Mouse (Mus musculus) skeletal muscle tissue, adult 2 months (tissue): Measurements from ENCODE around the gene Slc16a10.

Source experiments
- DNase-seq: peaks from one replicate; pipeline ENCODE4 v3.0.0-alpha.2; 2012; ENCODE audit warnings: low read depth, low spot score

The Slc16a10 gene

GRCm38 (mm10) chr10:40109520-40109919 lies 32.5 kb downstream of the Slc16a10 start:
- DNase-seq, result no peak

- peak; percentile 74 for DNase-seq
Measured at GRCm38 (mm10) chr10:40108992-40109391, 33.1 kb downstream of the Slc16a10 start.

GRCm38 (mm10) chr10:40107995-40108394 lies 34.1 kb downstream of the Slc16a10 start:
- peak; percentile 83 for DNase-seq

DNA sequence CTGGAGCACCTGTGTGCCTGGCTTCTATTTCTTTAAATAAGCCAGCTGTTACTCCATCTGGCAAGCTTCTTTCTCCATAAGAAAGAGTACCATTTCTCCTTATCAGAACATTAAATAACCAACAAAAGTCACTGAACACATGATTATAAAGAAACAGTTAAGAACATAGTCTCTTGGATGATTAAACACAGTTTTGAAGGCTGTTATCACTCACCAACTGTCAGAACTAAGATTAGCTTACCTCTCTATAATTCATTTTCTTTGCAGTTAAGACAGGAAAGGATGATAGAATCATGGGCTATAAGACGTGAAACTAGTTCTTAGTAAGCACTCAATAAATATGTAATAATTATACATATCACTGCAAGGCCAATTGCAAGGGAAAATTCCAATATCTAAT lies 36.9 kb downstream of the Slc16a10 start:
- no peak for DNase-seq

GRCm38 (mm10) chr10:40103790-40104189 lies 38.3 kb downstream of the Slc16a10 start:
- no peak for DNase-seq

- no peak for DNase-seq
Measured at GRCm38 (mm10) chr10:40102986-40103385, 39.1 kb downstream of the Slc16a10 start.

DNA sequence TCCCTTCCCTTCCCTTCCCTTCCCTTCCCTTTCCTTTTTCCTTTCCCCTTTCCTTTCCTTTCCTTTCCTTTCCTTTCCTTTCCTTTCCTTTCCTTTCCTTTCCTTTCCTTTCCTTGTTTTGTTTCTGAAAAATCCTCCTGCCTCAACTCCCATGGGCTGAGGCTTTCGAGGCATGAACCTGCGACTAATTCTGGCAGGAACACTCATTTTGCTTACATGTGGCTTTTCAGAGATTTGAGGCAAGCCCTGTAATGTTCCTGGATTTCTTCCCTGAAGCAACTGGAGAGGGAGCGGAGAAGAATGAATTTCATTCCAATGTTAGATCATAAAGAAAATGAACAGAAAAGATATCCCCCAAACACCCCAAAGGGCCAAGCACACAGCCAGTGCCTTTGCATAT lies 39.9 kb downstream of the Slc16a10 start:
- DNase-seq, result no peak

DNA sequence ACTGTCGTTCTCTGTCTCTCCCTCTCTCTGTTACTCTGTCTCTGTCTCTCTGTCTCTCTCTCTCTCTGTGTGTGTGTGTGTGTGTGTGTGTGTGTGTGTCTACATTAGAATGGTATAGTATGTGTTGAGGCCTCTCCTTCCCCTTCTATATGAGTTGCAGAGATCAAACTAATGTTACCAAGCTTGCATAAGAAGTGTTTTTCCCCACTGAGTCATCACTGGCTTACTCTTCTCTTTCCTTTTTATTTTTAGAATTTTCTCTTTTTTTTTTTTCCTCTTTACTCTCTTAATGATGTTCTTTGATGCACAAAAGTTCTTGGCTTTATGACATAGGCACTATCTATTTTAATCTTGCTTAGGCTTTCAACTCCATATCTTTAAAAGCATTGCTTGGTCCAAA lies 43.6 kb downstream of the Slc16a10 start:
- no peak for DNase-seq

DNA sequence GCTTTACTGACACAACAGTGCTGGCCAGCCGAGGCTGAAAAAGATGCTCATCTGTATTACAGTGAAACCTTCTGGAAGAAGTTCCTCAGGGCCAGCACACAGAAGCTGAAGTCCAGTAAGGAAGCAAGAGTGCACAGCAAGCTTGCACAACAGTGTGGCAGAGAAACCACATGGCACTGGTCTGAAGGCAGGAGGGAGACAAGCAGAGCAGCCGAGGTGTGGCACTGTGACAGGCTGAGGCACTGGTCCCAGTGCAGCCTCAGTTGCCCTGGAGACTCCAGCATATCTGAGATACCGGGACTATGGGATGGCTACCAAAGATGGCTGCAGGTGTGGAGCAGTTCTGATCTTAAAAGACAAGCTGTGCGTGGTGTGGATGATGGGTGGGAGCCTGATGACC lies 44.5 kb downstream of the Slc16a10 start:
- no peak for DNase-seq

DNA sequence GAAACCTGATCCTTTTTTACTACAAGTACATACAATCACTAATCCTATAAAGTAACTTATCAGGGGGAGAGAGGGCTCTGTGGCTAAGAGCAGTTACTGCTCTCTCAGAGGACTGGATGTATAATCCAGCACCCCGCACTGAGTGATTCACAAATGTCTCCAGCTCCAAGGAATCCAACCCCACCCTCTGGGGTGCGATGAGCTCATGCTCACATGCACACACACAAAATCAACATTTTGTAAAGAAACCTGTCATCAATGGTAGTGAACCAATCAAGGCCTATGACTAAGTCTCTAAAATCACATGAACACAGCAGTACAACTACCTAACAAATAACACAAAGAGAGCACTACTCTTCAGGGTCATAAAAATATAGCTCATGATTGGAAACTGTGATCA lies 47.3 kb downstream of the Slc16a10 start:
- no peak for DNase-seq

DNA sequence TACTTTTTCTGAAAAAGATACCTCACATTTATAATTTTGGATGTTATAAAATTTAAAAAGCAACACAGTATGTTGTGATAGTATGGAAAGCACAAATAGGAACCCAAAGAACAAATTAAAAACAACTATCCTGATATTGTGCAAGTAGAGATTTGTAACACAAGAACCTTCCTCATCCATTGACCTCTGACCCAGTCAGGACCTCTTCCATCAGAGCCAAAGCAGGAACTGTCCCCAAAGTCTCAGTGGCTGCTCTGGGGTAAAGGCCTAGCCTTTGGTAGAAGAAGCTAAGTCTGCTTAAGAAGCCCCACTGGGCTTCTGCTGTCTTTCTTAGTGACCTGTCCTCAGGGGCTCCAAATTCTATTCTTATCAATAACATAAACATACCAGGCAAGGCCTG lies 48.5 kb downstream of the Slc16a10 start:
- DNase-seq, result no peak

GRCm38 (mm10) chr10:40091455-40091854 lies 50.6 kb downstream of the Slc16a10 start:
- no peak for DNase-seq

DNA sequence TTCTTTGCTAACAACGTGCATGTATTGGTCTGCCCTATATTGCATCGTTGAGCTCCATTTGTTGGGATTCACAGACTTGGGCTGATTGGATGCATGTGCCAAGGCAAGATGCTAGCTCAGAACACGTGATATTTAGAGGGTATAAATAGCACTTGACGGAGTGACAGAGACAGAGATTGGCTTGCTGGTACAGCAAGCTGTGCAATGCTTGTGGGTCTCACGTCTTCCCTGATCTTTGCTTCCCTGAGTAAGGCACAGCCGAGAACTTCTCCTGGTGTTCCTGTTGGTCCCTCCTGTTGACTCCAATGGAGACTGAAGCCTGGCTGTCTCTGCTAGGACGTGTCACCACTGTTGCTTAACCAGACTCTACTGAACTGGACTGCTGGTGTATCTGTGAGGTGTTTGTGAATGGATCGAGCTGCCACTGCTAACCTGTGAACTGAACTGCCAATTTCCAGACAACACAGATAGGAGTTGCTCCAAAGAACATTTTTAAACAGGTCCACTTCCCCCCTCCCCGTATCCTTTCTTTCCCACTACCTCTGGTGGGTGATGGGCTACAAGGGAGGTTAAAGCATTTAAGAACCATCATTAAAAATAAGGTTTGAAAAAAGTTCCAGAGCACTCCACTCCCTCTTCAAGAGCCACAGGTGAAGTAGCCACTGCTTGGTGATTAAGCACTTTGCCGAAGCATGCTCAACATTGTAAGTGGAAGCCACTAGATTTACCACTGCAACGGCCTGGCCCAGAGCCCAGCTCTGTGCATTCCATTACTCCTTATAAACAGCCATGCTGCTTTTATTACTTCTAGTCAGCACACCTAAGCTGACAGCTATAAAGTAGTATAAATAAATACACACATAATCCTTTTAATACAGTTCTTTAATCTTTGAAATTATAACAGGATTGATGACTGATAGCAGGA lies 51.3 kb downstream of the Slc16a10 start:
- no peak for DNase-seq

DNA sequence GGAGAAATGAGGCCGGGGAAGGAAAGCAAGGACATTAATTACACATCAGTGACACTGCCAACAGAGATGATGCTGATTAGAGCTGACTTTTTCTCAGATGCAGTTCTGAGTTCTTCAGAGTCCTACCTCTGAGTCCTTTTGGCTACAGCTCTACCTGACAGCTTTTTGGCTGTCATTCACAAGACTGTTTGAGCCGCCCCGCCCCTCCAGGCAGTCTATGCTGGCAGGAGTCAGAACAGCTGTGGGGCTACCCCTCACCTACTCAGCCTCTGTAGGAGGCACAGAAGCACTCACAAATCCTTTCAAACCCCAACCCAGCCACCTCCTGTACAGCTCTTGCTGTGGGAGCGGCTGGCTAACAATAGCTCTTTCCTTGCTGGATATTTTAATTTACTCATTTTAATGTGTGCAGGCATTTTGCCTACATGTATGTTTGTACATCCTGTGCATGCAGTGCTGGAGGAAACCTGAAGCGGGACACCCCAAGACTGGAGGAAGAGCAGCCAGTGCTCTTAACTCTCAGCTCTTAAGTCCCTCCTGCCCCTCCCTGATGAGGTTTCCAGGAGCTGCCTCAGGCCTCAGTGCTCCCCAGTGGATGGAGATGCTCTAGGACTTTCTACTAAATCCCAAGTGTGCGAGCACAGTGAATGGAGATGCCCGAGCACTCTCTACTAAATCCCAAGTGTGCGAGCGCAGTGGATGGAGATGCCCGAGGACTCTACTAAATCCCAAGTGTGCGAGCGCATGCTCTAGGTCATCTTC lies 57.5 kb downstream of the Slc16a10 start:
- no peak for DNase-seq

GRCm38 (mm10) chr10:40083556-40083955 lies 58.5 kb downstream of the Slc16a10 start:
- DNase-seq, result no peak

DNA sequence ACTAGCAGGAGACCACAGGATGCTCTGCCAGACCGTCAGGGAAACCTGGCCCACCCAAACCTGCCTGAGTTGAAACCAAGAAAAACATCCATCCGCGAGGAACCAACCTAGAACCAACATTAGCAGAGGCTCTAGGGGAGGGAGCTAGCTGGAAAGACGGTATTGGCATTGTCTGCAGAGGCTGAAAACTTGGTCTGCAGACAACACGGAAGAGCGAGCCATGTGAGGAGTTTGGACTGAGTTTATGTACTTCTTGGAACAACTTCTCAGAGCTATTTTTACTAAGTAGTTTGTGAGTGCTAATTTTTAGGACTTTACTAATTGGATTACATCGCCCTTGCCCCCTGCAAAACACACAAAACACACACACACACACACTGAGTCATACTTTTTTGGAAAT lies 59.4 kb downstream of the Slc16a10 start:
- no peak for DNase-seq

GRCm38 (mm10) chr10:40080533-40080932 lies 61.5 kb downstream of the Slc16a10 start:
- no peak for DNase-seq

DNA sequence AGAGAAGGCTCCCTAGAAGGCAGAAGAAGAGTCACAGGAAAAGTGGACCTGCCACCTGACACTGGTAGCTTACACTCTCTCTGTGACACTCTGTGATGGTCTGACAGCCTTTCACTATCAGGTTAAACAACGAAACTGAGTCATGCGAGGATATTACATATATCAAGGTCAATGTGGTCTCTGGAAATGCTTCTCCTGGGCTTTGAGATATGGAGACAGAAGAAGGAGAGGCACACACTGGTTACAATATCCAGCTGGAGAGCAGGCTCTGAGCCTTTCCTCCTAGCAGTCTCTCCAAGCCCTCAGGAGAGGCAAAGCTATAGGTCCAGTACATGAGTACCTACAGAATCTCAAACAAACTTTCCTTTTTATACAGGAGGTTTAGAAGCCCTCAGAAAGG lies 62.8 kb downstream of the Slc16a10 start:
- DNase-seq, result no peak

DNA sequence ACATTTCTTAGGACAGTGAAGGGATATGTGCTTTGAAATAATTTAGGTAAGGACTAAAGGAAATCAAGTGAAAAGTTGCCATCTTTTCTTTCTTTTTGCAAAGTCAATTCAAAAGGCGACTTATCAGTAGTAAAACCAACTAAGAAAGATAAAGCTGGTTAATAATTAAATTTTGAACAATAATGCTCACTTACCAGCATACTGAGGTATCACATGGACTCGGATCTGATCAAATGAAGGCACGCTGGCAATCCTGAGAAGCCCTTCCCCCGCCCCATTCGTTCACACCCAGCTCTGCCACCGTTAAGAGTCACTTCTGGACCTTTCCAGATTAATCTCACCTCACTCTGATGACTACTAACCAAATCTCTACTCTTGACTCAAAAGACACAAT lies 64.1 kb downstream of the Slc16a10 start:
- DNase-seq, result no peak

- no peak for DNase-seq
Measured at GRCm38 (mm10) chr10:40077346-40077959, 64.6 kb downstream of the Slc16a10 start.

DNA sequence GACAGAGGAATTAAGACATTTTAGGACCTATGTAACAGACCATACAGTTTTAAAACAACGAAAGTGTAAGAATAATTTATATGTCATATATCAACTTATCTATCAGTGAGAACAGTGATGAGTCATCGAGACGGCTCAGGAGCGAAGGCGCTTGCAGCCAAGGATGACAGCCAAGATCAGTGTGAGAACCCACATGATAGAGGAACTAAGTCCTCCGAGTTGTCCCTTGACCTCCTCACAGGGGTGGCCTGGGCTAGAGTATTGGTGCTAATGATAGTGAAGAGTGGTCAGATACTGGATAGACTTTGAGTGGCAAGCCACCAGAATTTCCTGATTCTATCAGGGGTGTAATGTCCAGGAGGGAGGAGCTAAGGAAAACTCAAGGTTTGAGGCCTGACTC lies 68.5 kb downstream of the Slc16a10 start:
- DNase-seq, result no peak

DNA sequence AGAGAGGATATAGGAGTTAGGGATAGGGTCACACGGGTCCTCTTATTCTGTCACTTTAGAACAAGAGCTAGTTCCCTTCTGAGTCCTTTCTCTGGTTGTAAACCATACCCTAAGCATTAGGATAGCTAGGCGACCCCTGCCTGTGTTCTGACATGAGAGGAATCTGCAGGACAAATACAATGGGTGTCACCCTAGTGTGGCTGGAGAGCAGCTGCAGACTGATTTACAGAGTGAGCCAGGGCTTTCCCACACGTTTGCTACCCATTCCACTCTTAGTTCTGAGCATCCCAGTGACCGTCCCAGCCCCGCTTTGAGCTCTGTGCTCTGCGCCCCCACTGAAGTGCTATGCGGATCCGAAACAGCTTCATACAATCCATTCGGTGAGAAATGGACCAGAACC lies 71.4 kb downstream of the Slc16a10 start:
- no peak for DNase-seq
